Mouse (Mus musculus): ENCODE data around the gene Cd33.
A peak's percentile ranks its signal among the peaks of the same experiment; 100 is the strongest.

Gene Cd33

GRCm38 (mm10) chr7:43515076-43515475, 29.2 kb downstream of the Cd33 start:
- DNase-seq (ENCODE audit: low spot score): no peak

- no peak for DNase-seq (ENCODE audit: low spot score)
Measured at GRCm38 (mm10) chr7:43512519-43512918, 31.7 kb downstream of the Cd33 start.

- no peak for DNase-seq (ENCODE audit: low spot score)
Measured at GRCm38 (mm10) chr7:43511707-43512478, 32.3 kb downstream of the Cd33 start.

GRCm38 (mm10) chr7:43495343-43496021, 48.7 kb downstream of the Cd33 start:
- DNase-seq (ENCODE audit: low spot score): peak; percentile 79

- DNase-seq (ENCODE audit: low spot score): no peak
Measured at GRCm38 (mm10) chr7:43490861-43491260, 53.4 kb downstream of the Cd33 start.

- DNase-seq (ENCODE audit: low spot score): peak; percentile 69
Measured at GRCm38 (mm10) chr7:43490182-43490584, 54.0 kb downstream of the Cd33 start.

- DNase-seq (ENCODE audit: low spot score): peak; percentile 20
Measured at GRCm38 (mm10) chr7:43489631-43490125, 54.5 kb downstream of the Cd33 start, which contains the start of gene Iglon5. Gene Iglon5 (minus strand): TSS chr7:43490075.

GRCm38 (mm10) chr7:43488646-43489045, 55.6 kb downstream of the Cd33 start:
- no peak for DNase-seq (ENCODE audit: low spot score)

- DNase-seq (ENCODE audit: low spot score): peak; percentile 68
Measured at GRCm38 (mm10) chr7:43483236-43483635, 61.0 kb downstream of the Cd33 start.

- DNase-seq (ENCODE audit: low spot score): no peak
Measured at GRCm38 (mm10) chr7:43482090-43482716, 62.0 kb downstream of the Cd33 start.

GRCm38 (mm10) chr7:43481191-43481590, 63.0 kb downstream of the Cd33 start:
- no peak for DNase-seq (ENCODE audit: low spot score)

GRCm38 (mm10) chr7:43476376-43476775, 67.9 kb downstream of the Cd33 start:
- peak; percentile 37 for DNase-seq (ENCODE audit: low spot score)

- peak; percentile 14 for DNase-seq (ENCODE audit: low spot score)
Measured at GRCm38 (mm10) chr7:43475706-43476105, 68.5 kb downstream of the Cd33 start.

Data from embryo, embryonic 10 days (tissue).